Mouse (Mus musculus) erythroblast, embryonic 14.5 days (primary cell): ENCODE data around the gene Tmcc2.

Experiments used
- GATA1 ChIP-seq: IDR thresholded peaks from 2 replicates; pipeline ENCODE4 v1.6.1; 2012; ENCODE audit warnings: low read length, inconsistent platforms, mixed read lengths
- TAL1 ChIP-seq: IDR thresholded peaks from 3 replicates; pipeline ENCODE4 v1.6.1; 2012; ENCODE audit warnings: low read length, inconsistent platforms, mixed read lengths

GRCm38 (mm10) chr1:132342518-132342917, 48.6 kb downstream of the Tmcc2 start:
- TF ChIP-seq TAL1 (no peak), GATA1 (no peak)
